Mouse (Mus musculus) megakaryocyte, embryonic 14.5 days (primary cell): ENCODE measurements around the gene Gm17606.

Source experiments
- FLI1 ChIP-seq: IDR thresholded peaks from 2 replicates; pipeline ENCODE4 v1.6.1; 2012; ENCODE audit warnings: low read length, inconsistent platforms, mixed read lengths
- GATA1 ChIP-seq: IDR thresholded peaks from 3 replicates; pipeline ENCODE4 v1.6.1; 2012; ENCODE audit warnings: mixed read lengths, low read length, inconsistent platforms, borderline replicate concordance

DNA sequence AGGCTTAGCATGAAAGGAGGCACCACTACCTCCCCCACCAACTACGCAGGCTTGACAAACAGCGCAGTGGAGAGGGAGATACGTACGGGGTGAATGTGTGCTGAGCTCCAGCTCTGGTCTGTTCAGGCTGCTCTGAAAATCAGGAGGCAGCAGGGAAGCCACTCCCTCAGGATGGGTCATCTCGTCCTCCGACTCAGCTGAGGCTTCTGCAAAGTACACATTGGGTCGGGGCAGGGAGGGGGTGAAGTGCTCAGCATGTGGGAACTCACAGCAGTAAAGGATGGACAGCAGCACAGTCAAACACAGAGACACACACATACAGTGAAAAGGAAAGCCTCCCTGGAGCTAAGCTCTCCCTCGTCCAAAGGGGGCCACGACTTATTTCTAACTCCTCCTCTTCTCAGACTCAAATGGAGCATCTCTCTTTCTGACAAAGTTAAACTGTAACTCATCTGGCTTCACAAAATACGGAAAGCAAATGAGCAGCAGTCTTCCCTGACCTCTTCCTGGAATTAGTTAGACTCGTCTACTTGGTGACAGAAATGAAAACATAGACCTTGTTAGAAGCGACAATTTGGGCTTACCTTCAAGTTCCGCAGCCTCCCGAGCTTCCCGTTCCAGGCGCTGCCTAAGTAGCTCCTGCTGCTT is 38.0 kb downstream of the Gm17606 start:
- TF ChIP-seq GATA1: no peak
- no peak for TF ChIP-seq FLI1
